ENCODE assay signal across 9 mouse cellular contexts in genomic region chr10:121124481-121124880, GRCm38 (mm10).
DNase-seq lines count a peak whose midpoint lies in the region; ATAC-seq and TF ChIP-seq lines count a peak whose summit lies in the region.
"Had no signal": no experiment of that assay in that cellular context is flagged by ENCODE, and none has a peak within 500 bp of the region (broad histone marks: within the 10 kb centered on the region; RNA-seq: fewer than 3 reads in every experiment).

No protein-coding gene starts in this region.

- H3K27ac ChIP-seq in bone marrow macrophage, adult 2 months (ENCODE audit: insufficient read depth, low read depth, low read length) = no peak overlapping the region
- no peak overlapping the region for H3K27ac ChIP-seq in lung, embryonic 14.5 days (ENCODE audit: low read depth)
- no peak overlapping the region for H3K27ac ChIP-seq in forebrain, embryonic 14.5 days (ENCODE audit: low read depth, low read length)
- H3K27ac ChIP-seq: neural tube, embryonic 13.5 days had no signal

- no peak overlapping the region for H3K4me3 ChIP-seq in bone marrow macrophage, adult 2 months (ENCODE audit: insufficient read depth, low read length)
- no peak overlapping the region for H3K4me3 ChIP-seq in lung, embryonic 14.5 days (ENCODE audit: low read depth, low read length)
- H3K4me3 ChIP-seq in forebrain, embryonic 14.5 days (ENCODE audit: low read depth, low read length) = no peak overlapping the region
- H3K4me3 ChIP-seq: neural tube, embryonic 13.5 days had no signal

- H3K27me3 ChIP-seq in lung, embryonic 14.5 days (ENCODE audit: insufficient read depth, low read length) = no peaks in the 10 kb centered on the region
- no peaks in the 10 kb centered on the region for H3K27me3 ChIP-seq in forebrain, embryonic 14.5 days (replicated peaks; ENCODE audit: control insufficient read depth, insufficient read depth, low read length)
- H3K27me3 ChIP-seq: neural tube, embryonic 13.5 days had no signal

- no peak for ATAC-seq in lung, embryonic 14.5 days (ENCODE audit: insufficient read depth)
- ATAC-seq in forebrain, embryonic 14.5 days = no peak

- intact Hi-C loops in gastrocnemius, postnatal 14 days (cut with DNase I; ENCODE audit: low total_unique reads) = no loop called here

- peak; percentile 34; the same call in 1 of the 2 replicates for TF ChIP-seq CTCF in bone marrow macrophage, adult 2 months (IDR thresholded peaks at IDR 0.05; ENCODE audit: low read depth, low read length)
- TF ChIP-seq CTCF in lung, embryonic 14.5 days (IDR thresholded peaks at IDR 0.05; ENCODE audit: low read depth) = peak; percentile 25; the same call in 1 of the 2 replicates

- H3K9ac ChIP-seq in lung, embryonic 14.5 days = no peak overlapping the region
- no peak overlapping the region for H3K9ac ChIP-seq in forebrain, embryonic 14.5 days (ENCODE audit: low read length)
- H3K9ac ChIP-seq: neural tube, embryonic 13.5 days had no signal

- 91% methylated on average over 16 of the region's 16 CpGs for WGBS in lung, embryonic 14.5 days
- WGBS in forebrain, embryonic 14.5 days = 94% methylated on average over 16 of the region's 16 CpGs

- peak; percentile 33 for DNase-seq in gastrocnemius, postnatal 14 days
- DNase-seq in gastrocnemius, postnatal 25 days = no peak
- peak; percentile 41 to 46 for DNase-seq in B cell, adult 2 months
- DNase-seq in lung, embryonic 14.5 days = no peak
- DNase-seq in embryo, embryonic 10 days (ENCODE audit: low spot score) = no peak
- no peak for DNase-seq in forebrain, embryonic 14.5 days (ENCODE audit: low spot score)
- no peak for DNase-seq in ovary, postnatal 14 days (ENCODE audit: low spot score)

- H3K4me1 ChIP-seq in bone marrow macrophage, adult 2 months (ENCODE audit: control insufficient read depth, insufficient read depth, low read length) = no peaks in the 10 kb centered on the region
- H3K4me1 ChIP-seq in lung, embryonic 14.5 days (ENCODE audit: insufficient read depth) = no peaks in the 10 kb centered on the region; the same call in 1 of the 2 replicates
- no peaks in the 10 kb centered on the region for H3K4me1 ChIP-seq in forebrain, embryonic 14.5 days (ENCODE audit: control insufficient read depth, insufficient read depth, low read length)
- H3K4me1 ChIP-seq: neural tube, embryonic 13.5 days had no signal

- H3K9me3 ChIP-seq in lung, embryonic 14.5 days (ENCODE audit: low read depth, low read length) = no peaks in the 10 kb centered on the region
- H3K9me3 ChIP-seq in forebrain, embryonic 14.5 days (replicated peaks; ENCODE audit: control insufficient read depth, low read length) = no peaks in the 10 kb centered on the region
- H3K9me3 ChIP-seq: neural tube, embryonic 13.5 days had no signal

- H3K36me3 ChIP-seq in lung, embryonic 14.5 days (ENCODE audit: insufficient read depth) = no peaks in the 10 kb centered on the region
- no peaks in the 10 kb centered on the region for H3K36me3 ChIP-seq in forebrain, embryonic 14.5 days (ENCODE audit: control insufficient read depth, insufficient read depth, low read length)
- H3K36me3 ChIP-seq: neural tube, embryonic 13.5 days had no signal

- H3K4me2 ChIP-seq in lung, embryonic 14.5 days = no peak overlapping the region
- H3K4me2 ChIP-seq in forebrain, embryonic 14.5 days (ENCODE audit: low read length) = no peak overlapping the region
- H3K4me2 ChIP-seq: neural tube, embryonic 13.5 days had no signal

- no peak for TF ChIP-seq POLR2A in bone marrow macrophage, adult 2 months (IDR thresholded peaks at IDR 0.05; ENCODE audit: borderline replicate concordance, low read depth, low read length)

Comparison
In these comparisons a context has a peak if more than half of its experiments do, and no peak if none do; other contexts are left out.
1. DNase-seq: peak in gastrocnemius, postnatal 14 days (single experiment) and B cell, adult 2 months (2 of 2); none in gastrocnemius, postnatal 25 days (single experiment), lung, embryonic 14.5 days (single experiment), embryo, embryonic 10 days (single experiment), forebrain, embryonic 14.5 days (single experiment) and ovary, postnatal 14 days (single experiment).